Mouse (Mus musculus) embryonic facial prominence, embryonic 12.5 days (tissue): Measurements from ENCODE around the gene Ubap2. TPM values are rescaled to one million over a fixed set of nuclear protein-coding genes. Genes with fewer than 3 reads are reported as not detected.

Experiments
- ATAC-seq: fragments of 200-750 bp; cut with Nextera tagmentation; 2 replicates; pipeline ENCODE4 v1.8.0; 2017; ENCODE audit not compliant: insufficient number of reproducible peaks, insufficient read depth, low FRiP score, low TSS enrichment
- H3K27ac ChIP-seq: fragments of 300-500 bp; sonication (generic); 2 replicates; pipeline ENCODE4 v1.5.1; 2016; ENCODE audit warnings: mild to moderate bottlenecking
- H3K27me3 ChIP-seq: fragments of 300-500 bp; sonication (generic); 2 replicates; pipeline ENCODE4 v1.6.1; 2016; ENCODE audit warnings: mild to moderate bottlenecking, moderate library complexity
- H3K36me3 ChIP-seq: fragments of 300-500 bp; sonication (generic); 2 replicates; pipeline ENCODE4 v1.6.1; 2016; ENCODE audit warnings: mild to moderate bottlenecking
- H3K4me1 ChIP-seq: fragments of 300-500 bp; sonication (generic); 2 replicates; pipeline ENCODE4 v1.6.1; 2016
- H3K4me2 ChIP-seq: fragments of 300-500 bp; sonication (generic); replicated peaks from 2 replicates; pipeline ENCODE4 v1.6.1; 2016; ENCODE audit warnings: mild to moderate bottlenecking, moderate library complexity
- H3K4me3 ChIP-seq: fragments of 300-500 bp; sonication (generic); 2 replicates; pipeline ENCODE4 v1.5.1; 2016; ENCODE audit warnings: mild to moderate bottlenecking
- H3K9ac ChIP-seq: fragments of 300-500 bp; sonication (generic); 2 replicates; pipeline ENCODE4 v1.6.1; 2016; ENCODE audit warnings: mild to moderate bottlenecking, moderate library complexity
- H3K9me3 ChIP-seq: fragments of 300-500 bp; sonication (generic); 2 replicates; pipeline ENCODE4 v1.6.1; 2016; ENCODE audit warnings: mild to moderate bottlenecking, moderate library complexity
- WGBS: fragments of 180-500 bp; shearing (Covaris S2); methylation state at CpG from one replicate; pipeline ENCODE4 v1.1.7; 2016; 5-methylcytosine and 5-hydroxymethylcytosine counted together
- polyA plus RNA-seq: library from polyadenylated mRNA; unstranded; fragments of >200 nt; fragmentation: Nextera tagmentation; extraction: Ambion mirVana; gene quantifications from 2 replicates; pipeline ENCODE4 v1.2.1, GENCODE M21; 2016

The Ubap2 gene
- polyA plus RNA-seq, result 74.4 and 77.6 TPM in 2 replicates

GRCm38 (mm10) chr4:41274980-41275850 is at the start of gene Ubap2:
Ubap2 (minus strand) TSS chr4:41275144.
- Histone ChIP-seq H3K9me3 (no peaks in the 10 kb centered on the region), H3K4me3 (peak within 1 kb of the TSS; percentile 69), H3K9ac (peak within 1 kb of the TSS; percentile 84), H3K4me2 (peak within 1 kb of the TSS; percentile 65), H3K27me3 (no peaks in the 10 kb centered on the region), H3K27ac (peak within 1 kb of the TSS; percentile 87), H3K4me1 (peaks cover 23% of the 10 kb centered on the region), H3K36me3 (peaks cover 11% of the 10 kb centered on the region)
- peak; percentile 95 for ATAC-seq
- WGBS, result under 1% methylated on average over 60 of the region's 60 CpGs

GRCm38 (mm10) chr4:41320971-41321370 is 46.0 kb upstream of the Ubap2 start:
- no peaks in the 10 kb centered on the region for H3K9me3 ChIP-seq
- no peak overlapping the region for H3K4me2 ChIP-seq
- ATAC-seq, result no peak
- no peaks in the 10 kb centered on the region for H3K36me3 ChIP-seq
- H3K9ac ChIP-seq, result no peak overlapping the region
- no peaks in the 10 kb centered on the region for H3K27me3 ChIP-seq
- no peak overlapping the region for H3K27ac ChIP-seq
- H3K4me3 ChIP-seq, result no peak overlapping the region
- 80% methylated on average over 4 of the region's 4 CpGs for WGBS
- no peaks in the 10 kb centered on the region for H3K4me1 ChIP-seq

- no peak overlapping the region for H3K4me3 ChIP-seq
- no peak overlapping the region for H3K27ac ChIP-seq
- H3K9ac ChIP-seq, result no peak overlapping the region
- no peaks in the 10 kb centered on the region for H3K36me3 ChIP-seq
- H3K9me3 ChIP-seq, result no peaks in the 10 kb centered on the region
- no peaks in the 10 kb centered on the region for H3K27me3 ChIP-seq
- ATAC-seq, result no peak
- H3K4me2 ChIP-seq, result no peak overlapping the region
- 83% methylated on average over 5 of the region's 5 CpGs for WGBS
- peaks cover 5% of the 10 kb centered on the region; the same call in 1 of the 2 replicates for H3K4me1 ChIP-seq
Measured at GRCm38 (mm10) chr4:41318267-41318666, 43.3 kb upstream of the Ubap2 start.

- no peaks in the 10 kb centered on the region for H3K27me3 ChIP-seq
- WGBS, result 58% methylated on average over 8 of the region's 8 CpGs
- H3K36me3 ChIP-seq, result peaks cover 19% of the 10 kb centered on the region
- H3K4me1 ChIP-seq, result peaks cover 12% of the 10 kb centered on the region; the same call in 1 of the 2 replicates
- H3K9me3 ChIP-seq, result no peaks in the 10 kb centered on the region
- H3K27ac ChIP-seq, result peak overlapping the region; percentile 97
- H3K4me3 ChIP-seq, result peak overlapping the region; percentile 86
- no peak for ATAC-seq
- H3K4me2 ChIP-seq, result peak overlapping the region; percentile 76
- peak overlapping the region; percentile 91 for H3K9ac ChIP-seq
Measured at GRCm38 (mm10) chr4:41315173-41315572, 40.2 kb upstream of the Ubap2 start.

- peak within 1 kb of the TSS; percentile 76 for H3K4me2 ChIP-seq
- peak; percentile 91 for ATAC-seq
- peaks cover 12% of the 10 kb centered on the region; the same call in 1 of the 2 replicates for H3K4me1 ChIP-seq
- H3K4me3 ChIP-seq, result peak within 1 kb of the TSS; percentile 86
- H3K27ac ChIP-seq, result peak within 1 kb of the TSS; percentile 97
- under 1% methylated on average over 70 of the region's 70 CpGs for WGBS
- H3K9ac ChIP-seq, result peak within 1 kb of the TSS; percentile 91
- no peaks in the 10 kb centered on the region for H3K9me3 ChIP-seq
- H3K36me3 ChIP-seq, result peaks cover 27% of the 10 kb centered on the region
- no peaks in the 10 kb centered on the region for H3K27me3 ChIP-seq
Measured at GRCm38 (mm10) chr4:41314141-41315129, 39.5 kb upstream of the Ubap2 start, which contains the start of gene Dcaf12. Dcaf12 (minus strand) TSS chr4:41314889.

- Histone ChIP-seq H3K27ac (peak overlapping the region; percentile 97), H3K4me3 (peak overlapping the region; percentile 86), H3K9me3 (no peaks in the 10 kb centered on the region), H3K4me2 (peak overlapping the region; percentile 76), H3K27me3 (no peaks in the 10 kb centered on the region), H3K4me1 (peaks cover 12% of the 10 kb centered on the region; the same call in 1 of the 2 replicates), H3K9ac (peak overlapping the region; percentile 91), H3K36me3 (peaks cover 34% of the 10 kb centered on the region)
- 0 out of 2 replicates have a peak, but pooled peaks have one; percentile 19 for ATAC-seq
- WGBS, result 12% methylated on average over 14 of the region's 14 CpGs
Measured at GRCm38 (mm10) chr4:41313722-41314121, 38.8 kb upstream of the Ubap2 start.

- Histone ChIP-seq H3K36me3 (peaks cover 53% of the 10 kb centered on the region), H3K27ac (no peak overlapping the region), H3K4me3 (no peak overlapping the region), H3K9ac (no peak overlapping the region), H3K27me3 (no peaks in the 10 kb centered on the region), H3K9me3 (no peaks in the 10 kb centered on the region), H3K4me2 (no peak overlapping the region), H3K4me1 (peaks cover 12% of the 10 kb centered on the region; the same call in 1 of the 2 replicates)
- 94% methylated on average over 9 of the region's 9 CpGs for WGBS
- ATAC-seq, result no peak
Measured at GRCm38 (mm10) chr4:41310567-41311563, 35.9 kb upstream of the Ubap2 start.

- Histone ChIP-seq H3K27ac (no peak overlapping the region), H3K4me3 (no peak overlapping the region), H3K4me1 (no peaks in the 10 kb centered on the region), H3K9me3 (no peaks in the 10 kb centered on the region), H3K36me3 (peaks cover 59% of the 10 kb centered on the region), H3K27me3 (no peaks in the 10 kb centered on the region), H3K9ac (no peak overlapping the region), H3K4me2 (no peak overlapping the region)
- 66% methylated on average over 6 of the region's 6 CpGs for WGBS
- no peak for ATAC-seq
Measured at GRCm38 (mm10) chr4:41307406-41307805, 32.5 kb upstream of the Ubap2 start.

GRCm38 (mm10) chr4:41304302-41304701 is 29.4 kb upstream of the Ubap2 start:
- H3K4me1 ChIP-seq, result no peaks in the 10 kb centered on the region
- ATAC-seq, result no peak
- 68% methylated on average over 3 of the region's 3 CpGs for WGBS
- peaks cover 63% of the 10 kb centered on the region for H3K36me3 ChIP-seq
- no peak overlapping the region for H3K4me3 ChIP-seq
- H3K27me3 ChIP-seq, result no peaks in the 10 kb centered on the region
- no peak overlapping the region for H3K27ac ChIP-seq
- no peak overlapping the region for H3K4me2 ChIP-seq
- H3K9ac ChIP-seq, result no peak overlapping the region
- no peaks in the 10 kb centered on the region for H3K9me3 ChIP-seq

- 92% methylated on average over 7 of the region's 7 CpGs for WGBS
- no peak for ATAC-seq
- Histone ChIP-seq H3K27me3 (no peaks in the 10 kb centered on the region), H3K27ac (no peak overlapping the region), H3K4me2 (no peak overlapping the region), H3K4me1 (no peaks in the 10 kb centered on the region), H3K36me3 (peaks cover 63% of the 10 kb centered on the region), H3K9me3 (no peaks in the 10 kb centered on the region), H3K4me3 (no peak overlapping the region), H3K9ac (no peak overlapping the region)
Measured at GRCm38 (mm10) chr4:41303671-41304070, 28.7 kb upstream of the Ubap2 start.
